Mouse (Mus musculus) ES-E14 (cell line): ENCODE measurements at regions not wholly inside any gene's neighbourhood (a gene's known extent, or its start where the extent isn't known, plus 50 kb on each side); places are given as distances from the start of the nearest gene placed in this dataset.

Experiments used
- CHD2 ChIP-seq: IDR thresholded peaks from 2 replicates; pipeline ENCODE4 v1.6.1; 2014; ENCODE audit warnings: mild to moderate bottlenecking, low read depth, low read length, inconsistent platforms
- HCFC1 ChIP-seq: IDR thresholded peaks from 2 replicates; pipeline ENCODE4 v1.6.1; 2012; ENCODE audit warnings: low read length, inconsistent platforms, borderline replicate concordance; ENCODE audit not compliant: insufficient read depth
- MAFK ChIP-seq: IDR thresholded peaks from 2 replicates; pipeline ENCODE4 v1.6.1; 2014; ENCODE audit warnings: mild to moderate bottlenecking, low read depth, low read length, inconsistent platforms; ENCODE audit not compliant: insufficient read depth
- ZC3H11A ChIP-seq: IDR thresholded peaks from 2 replicates; pipeline ENCODE4 v1.6.1; 2012; ENCODE audit warnings: low read depth, mild to moderate bottlenecking, inconsistent platforms, low read length, borderline replicate concordance

GRCm38 (mm10) chr11:24258340-24258739, 180.5 kb downstream of the Bcl11a start:
- TF ChIP-seq CHD2 (no peak), MAFK (no peak), ZC3H11A (no peak), HCFC1 (no peak)
